Mouse (Mus musculus): Measurements from ENCODE around the gene Tspan12. TPM values are rescaled to one million over a fixed set of nuclear protein-coding genes. Genes with fewer than 3 reads are reported as not detected.
A peak's percentile ranks its signal among the peaks of the same experiment; 100 is the strongest.
"Not testable (repeated sequence)": the region's sequence is repeated elsewhere in the genome, so short reads cannot be mapped to it uniquely, and the experiment has no call there.

Tspan12 gene
- total RNA-seq, 2 experiments from 2014 or later, result 27.9 to 33.2 TPM

GRCm38 (mm10) chr6:21829930-21830329 is 22.4 kb downstream of the Tspan12 start:
- DNase-seq (ENCODE audit: low spot score in 2 of 2), result no peak

DNA sequence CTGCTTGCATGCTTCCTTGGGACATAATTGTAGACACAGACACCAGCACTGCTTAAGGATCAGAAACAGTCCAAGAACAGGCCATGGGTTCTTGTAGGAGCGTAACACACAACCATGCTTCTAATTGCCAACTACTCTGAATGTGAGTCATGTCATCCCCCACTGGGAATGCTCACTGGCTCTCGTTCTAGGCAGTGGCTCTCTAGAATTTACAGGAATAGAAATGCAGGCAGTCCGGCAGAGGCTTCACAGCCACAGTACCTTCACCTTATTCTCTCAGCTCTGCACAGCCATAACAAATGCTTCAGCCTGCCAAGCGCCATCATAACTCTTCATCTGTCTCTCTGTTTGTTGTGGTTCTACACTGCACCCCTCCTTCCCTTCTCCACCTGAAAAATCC is 23.9 kb downstream of the Tspan12 start:
- DNase-seq (ENCODE audit: low spot score in 2 of 2), result no peak

DNA sequence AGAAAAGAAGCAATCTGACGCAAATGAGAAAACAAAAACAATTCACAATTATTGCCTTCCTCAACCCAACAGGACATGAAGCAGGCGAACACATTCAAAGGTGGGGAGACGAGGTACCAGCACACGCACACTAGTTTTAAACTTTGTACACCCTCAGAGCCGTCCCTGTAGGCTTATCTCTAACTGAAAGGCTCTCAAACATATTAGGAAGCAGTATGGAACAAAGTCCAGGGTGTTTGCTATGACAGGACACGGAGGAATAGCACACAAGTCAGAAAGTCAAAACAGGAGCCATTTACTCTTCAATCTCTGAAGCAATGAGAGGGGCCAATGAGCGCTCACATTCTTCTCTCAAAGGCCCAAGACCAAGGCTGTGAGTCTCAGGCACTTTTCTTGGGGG is 24.3 kb downstream of the Tspan12 start:
- no peak for DNase-seq (ENCODE audit: low spot score in 2 of 2)

- DNase-seq (ENCODE audit: low spot score in 2 of 2), result no peak
These were observed 28.6 kb downstream of the Tspan12 start for GRCm38 (mm10) chr6:21823694-21824093.

GRCm38 (mm10) chr6:21823281-21823680 is 29.0 kb downstream of the Tspan12 start:
- DNase-seq (ENCODE audit: low spot score in 2 of 2), result no peak

GRCm38 (mm10) chr6:21822721-21823134 is 29.6 kb downstream of the Tspan12 start:
- no peak for DNase-seq (ENCODE audit: low spot score in 2 of 2)

DNA sequence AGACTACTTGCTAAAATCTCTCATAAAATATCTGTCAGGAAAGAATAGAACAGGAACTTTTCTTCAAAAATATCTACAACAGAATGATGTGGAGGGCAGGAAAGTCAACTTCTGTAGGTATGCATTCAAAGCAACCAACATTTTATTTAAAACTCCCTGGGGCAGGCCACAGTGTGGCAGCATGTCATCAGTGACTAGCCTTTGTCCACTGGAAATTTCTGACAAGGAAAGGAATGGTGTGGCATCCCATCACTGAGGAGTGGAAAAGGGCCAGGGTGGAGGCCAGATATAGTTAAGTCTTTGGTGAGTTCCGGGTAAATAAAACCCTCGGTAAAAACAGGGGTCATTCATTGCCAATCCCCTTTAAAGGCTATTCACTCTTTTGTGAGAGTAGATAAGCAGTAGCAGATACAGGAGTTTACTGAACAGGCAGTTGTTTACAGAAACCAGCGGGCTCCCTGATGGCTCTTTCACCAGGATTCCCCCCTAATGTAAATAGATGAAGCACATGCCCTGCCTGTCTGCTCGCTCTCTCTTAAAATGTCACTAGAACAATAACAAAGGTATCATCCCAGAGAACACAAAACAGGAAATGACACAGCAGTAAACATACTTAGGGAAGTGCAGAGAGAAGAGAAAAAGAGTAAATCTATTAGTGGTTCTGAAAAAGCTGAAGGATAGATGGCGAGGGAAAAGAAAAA is 34.1 kb downstream of the Tspan12 start:
- no peak for DNase-seq (ENCODE audit: low spot score in 2 of 2)

DNA sequence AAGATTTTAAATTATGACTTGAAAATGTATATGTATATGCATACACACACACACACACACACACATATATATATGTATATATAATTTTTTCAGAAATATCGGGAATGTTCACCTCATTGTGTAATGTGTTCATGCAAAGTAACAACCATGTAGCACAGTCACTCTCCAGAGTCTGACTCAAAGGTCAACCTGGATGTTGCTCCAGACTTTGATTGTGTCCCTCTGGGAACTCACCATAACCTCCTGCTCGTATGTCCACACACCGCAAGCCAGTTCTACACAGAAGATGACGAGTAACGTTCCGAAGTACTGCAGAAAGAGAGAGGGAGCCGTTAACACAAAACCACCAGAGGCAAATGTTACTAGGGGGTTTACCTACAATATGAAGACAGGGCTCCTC is 46.3 kb downstream of the Tspan12 start:
- DNase-seq (ENCODE audit: low spot score in 2 of 2), result no peak

GRCm38 (mm10) chr6:21805013-21805570 is 47.2 kb downstream of the Tspan12 start:
- no peak for DNase-seq (ENCODE audit: low spot score in 2 of 2)

GRCm38 (mm10) chr6:21803483-21804340 is 48.6 kb downstream of the Tspan12 start:
- DNase-seq (ENCODE audit: low spot score in 2 of 2), result peak; percentile 18 to 40

GRCm38 (mm10) chr6:21798581-21798980 is 53.7 kb downstream of the Tspan12 start:
- no peak for DNase-seq (ENCODE audit: low spot score in 2 of 2)

DNA sequence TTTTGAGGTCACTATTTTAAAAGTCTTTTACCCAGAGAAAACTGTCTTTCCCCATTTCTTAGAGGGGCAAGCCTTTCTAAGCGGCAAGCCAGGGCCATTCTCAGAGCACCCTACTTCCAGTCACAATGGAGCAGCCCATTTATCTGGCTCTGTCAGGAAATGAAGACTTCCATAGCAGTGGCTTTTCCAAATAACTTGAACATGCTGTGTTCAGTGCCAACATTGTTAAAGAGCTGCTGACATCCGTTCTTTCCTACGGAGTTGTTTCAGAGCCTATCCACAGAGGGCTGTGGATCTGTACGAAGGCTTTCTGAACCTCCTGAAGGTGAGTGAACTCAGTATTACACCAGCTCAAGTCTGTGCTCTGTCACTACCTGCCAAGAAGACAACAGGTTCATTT is 55.2 kb downstream of the Tspan12 start:
- DNase-seq (ENCODE audit: low spot score in 2 of 2), result no peak

DNA sequence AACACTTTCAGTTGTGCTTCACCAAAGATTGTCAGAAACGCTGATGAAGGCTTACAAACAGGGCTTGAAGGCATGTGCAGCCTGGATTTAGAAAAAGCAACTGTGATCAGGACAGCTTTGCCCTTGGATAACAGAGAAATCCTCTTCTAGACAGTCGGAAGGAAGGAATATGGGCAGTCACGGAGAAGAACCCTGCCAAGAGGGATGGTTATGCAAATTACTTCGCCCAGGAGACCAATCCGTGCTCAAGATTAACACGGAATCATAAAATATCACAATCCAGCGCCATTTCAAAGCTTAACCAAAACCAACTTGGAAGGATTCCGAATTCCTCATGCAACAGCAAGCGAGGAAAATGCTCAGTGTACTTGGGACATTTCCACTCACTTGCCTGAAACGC is 55.9 kb downstream of the Tspan12 start:
- no peak for DNase-seq (ENCODE audit: low spot score in 2 of 2)

- no peak for DNase-seq (ENCODE audit: low spot score in 2 of 2)
These were observed 56.9 kb downstream of the Tspan12 start for GRCm38 (mm10) chr6:21795410-21795809.

GRCm38 (mm10) chr6:21795072-21795407 is 57.3 kb downstream of the Tspan12 start:
- DNase-seq (ENCODE audit: low spot score in 2 of 2), result peak; percentile 75 to 80

GRCm38 (mm10) chr6:21794337-21795071 is 57.8 kb downstream of the Tspan12 start:
- no peak for DNase-seq (ENCODE audit: low spot score in 2 of 2)

DNA sequence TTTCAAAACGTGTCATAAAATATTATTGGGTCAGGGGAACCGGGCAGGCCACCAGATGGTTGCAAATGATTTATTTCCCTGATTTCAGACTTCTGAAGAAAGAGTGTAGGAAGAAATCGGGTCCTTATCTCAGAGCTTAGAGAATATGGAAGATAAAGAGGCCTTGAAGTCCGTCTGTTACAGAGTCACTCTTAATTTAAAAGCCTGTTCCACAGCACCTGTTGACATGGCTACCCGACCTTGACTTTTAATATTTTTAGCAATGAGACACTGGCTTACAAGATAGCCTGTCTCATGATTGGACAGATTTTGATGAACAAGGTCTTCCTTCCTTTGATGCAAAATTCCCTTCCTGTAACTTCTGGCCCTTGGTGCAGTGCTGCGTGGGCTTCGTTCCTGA is 61.0 kb downstream of the Tspan12 start:
- DNase-seq (ENCODE audit: low spot score in 2 of 2), result no peak

DNA sequence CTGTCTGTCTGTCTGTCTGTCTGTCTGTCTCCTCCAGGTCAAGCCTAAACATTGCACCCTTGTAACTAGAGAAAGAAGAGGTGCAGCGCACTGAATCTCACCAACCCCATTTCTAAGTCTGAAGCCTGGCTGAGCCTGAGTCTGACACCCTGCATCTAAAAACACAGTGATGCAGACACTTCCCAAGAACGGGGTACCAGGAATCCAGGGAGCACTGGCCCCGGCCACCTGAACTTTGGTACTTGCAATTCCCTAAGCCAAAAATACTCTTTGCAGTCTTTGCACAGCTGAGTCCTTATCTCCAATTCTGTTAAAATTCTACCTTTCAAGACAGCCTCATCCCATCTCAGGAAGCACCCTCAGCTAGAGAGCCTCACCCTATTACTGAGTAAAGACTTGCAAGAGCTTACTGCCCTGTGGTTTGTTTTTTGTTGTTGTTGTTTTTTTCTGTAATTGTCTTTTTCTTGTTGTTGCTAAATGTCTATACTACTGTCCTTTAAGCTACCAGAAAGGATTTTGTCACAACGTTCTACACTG is 61.7 kb downstream of the Tspan12 start:
- DNase-seq (ENCODE audit: low spot score in 2 of 2), result no peak

- no peak for DNase-seq (ENCODE audit: low spot score in 2 of 2)
These were observed 62.3 kb downstream of the Tspan12 start for GRCm38 (mm10) chr6:21790036-21790435.

GRCm38 (mm10) chr6:21789582-21789981 is 62.7 kb downstream of the Tspan12 start:
- not testable (repeated sequence) for DNase-seq (ENCODE audit: low spot score in 2 of 2)

- DNase-seq (ENCODE audit: low spot score in 2 of 2), result no peak
These were observed 64.6 kb downstream of the Tspan12 start for GRCm38 (mm10) chr6:21787757-21788156.

All from layer of hippocampus, postnatal 10 days (tissue).